Mouse (Mus musculus) adrenal gland, postnatal 4 days (tissue): ENCODE data around the gene H6pd. TPM values are rescaled to one million over a fixed set of nuclear protein-coding genes. Genes with fewer than 3 reads are reported as not detected.

Source experiments
- DNase-seq, 2 experiments: peaks; one replicate each; pipeline ENCODE4 v3.0.0; 2021 to 2022; ENCODE audit warnings: low spot score in 2 of 2, mixed read lengths in 2 of 2
- total RNA-seq, 2 experiments: library from RNA; stranded (reverse); gene quantifications; 2 replicates each; pipeline ENCODE4 v1.2.3; 2021

H6pd gene
- total RNA-seq, 2 experiments from 2014 or later, result 108 to 120 TPM

- DNase-seq, result no peak
These were observed 21.1 kb upstream of the H6pd start for GRCm38 (mm10) chr4:150029885-150030284.

GRCm38 (mm10) chr4:150023518-150023917 lies 14.7 kb upstream of the H6pd start:
- no peak for DNase-seq

GRCm38 (mm10) chr4:150019741-150020380 lies 11.0 kb upstream of the H6pd start:
- no peak for DNase-seq

- DNase-seq, result no peak
These were observed 6.6 kb upstream of the H6pd start for GRCm38 (mm10) chr4:150015436-150015835.

- no peak for DNase-seq
These were observed 5.7 kb upstream of the H6pd start for GRCm38 (mm10) chr4:150014378-150015091.

GRCm38 (mm10) chr4:150013805-150014204 lies 5.0 kb upstream of the H6pd start:
- DNase-seq, result no peak

- no peak for DNase-seq
These were observed 4.4 kb upstream of the H6pd start for GRCm38 (mm10) chr4:150013186-150013690.

- DNase-seq, result no peak
These were observed 3.5 kb upstream of the H6pd start for GRCm38 (mm10) chr4:150012322-150012723.

GRCm38 (mm10) chr4:150011564-150012321 lies 2.9 kb upstream of the H6pd start:
- DNase-seq, result no peak

GRCm38 (mm10) chr4:150010054-150010730 lies 1.4 kb upstream of the H6pd start:
- no peak for DNase-seq

GRCm38 (mm10) chr4:150009587-150009930 lies 736 bp upstream of the H6pd start:
- DNase-seq, result no peak

GRCm38 (mm10) chr4:150008325-150008852 lies 434 bp downstream of the H6pd start:
- peak; percentile 46 to 76 for DNase-seq

GRCm38 (mm10) chr4:150007444-150007843 lies 1.4 kb downstream of the H6pd start:
- DNase-seq, result no peak

- no peak for DNase-seq
These were observed 1.8 kb downstream of the H6pd start for GRCm38 (mm10) chr4:150006991-150007390.

GRCm38 (mm10) chr4:150006122-150006854 lies 2.5 kb downstream of the H6pd start:
- DNase-seq, result no peak

GRCm38 (mm10) chr4:150005231-150005630 lies 3.6 kb downstream of the H6pd start:
- no peak for DNase-seq

- no peak for DNase-seq
These were observed 5.2 kb downstream of the H6pd start for GRCm38 (mm10) chr4:150003641-150004040.

- no peak for DNase-seq
These were observed 5.7 kb downstream of the H6pd start for GRCm38 (mm10) chr4:150003021-150003580.

GRCm38 (mm10) chr4:150002021-150002528 lies 6.7 kb downstream of the H6pd start:
- no peak for DNase-seq
